Mouse (Mus musculus) kidney, embryonic 15.5 days (tissue): Measurements from ENCODE around the gene Nit1. TPM values are rescaled to one million over a fixed set of nuclear protein-coding genes. Genes with fewer than 3 reads are reported as not detected.

Experiments
- polyA plus RNA-seq: library from polyadenylated mRNA; unstranded; fragments of >200 nt; fragmentation: Nextera tagmentation; extraction: Ambion mirVana; gene quantifications from 2 replicates; pipeline ENCODE4 v1.2.1, GENCODE M21; 2015

The Nit1 gene
- polyA plus RNA-seq, 1 experiment from 2014 or later = 47.8 TPM

Other genes starting within 250 kb of the Nit1 start
- 2.0 and 2.1 TPM in 2 replicates for gene Cfap126, start 231.7 kb downstream of the Nit1 start, polyA plus RNA-seq
- gene Sdhc, start 195.0 kb downstream of the Nit1 start, polyA plus RNA-seq = 307 and 309 TPM in 2 replicates
- 0.86 and 0.99 TPM in 2 replicates for gene Mpz, start 194.9 kb downstream of the Nit1 start, polyA plus RNA-seq
- 2.8 and 4.0 TPM in 2 replicates for gene Pcp4l1, start 149.4 kb downstream of the Nit1 start, polyA plus RNA-seq
- gene Nr1i3, start 131.7 kb downstream of the Nit1 start, polyA plus RNA-seq = 0.26 and 0.81 TPM in 2 replicates
- 35.1 and 35.4 TPM in 2 replicates for gene Tomm40l, start 123.1 kb downstream of the Nit1 start, polyA plus RNA-seq
- gene Apoa2, start 120.6 kb downstream of the Nit1 start, polyA plus RNA-seq = 45.5 and 97.5 TPM in 2 replicates
- gene Fcer1g, start 111.3 kb downstream of the Nit1 start, polyA plus RNA-seq = 35.0 and 36.9 TPM in 2 replicates
- gene Adamts4, start 95.2 kb downstream of the Nit1 start, polyA plus RNA-seq = 10.7 and 11.6 TPM in 2 replicates
- 276 and 283 TPM in 2 replicates for gene Ndufs2, start 94.3 kb downstream of the Nit1 start, polyA plus RNA-seq
- gene B4galt3, start 75.3 kb downstream of the Nit1 start, polyA plus RNA-seq = 80.4 and 94.3 TPM in 2 replicates
- gene Ppox, start 64.5 kb downstream of the Nit1 start, polyA plus RNA-seq = 63.0 and 65.4 TPM in 2 replicates
- 87.7 and 97.8 TPM in 2 replicates for gene Usp21, start 57.7 kb downstream of the Nit1 start, polyA plus RNA-seq
- 106 and 118 TPM in 2 replicates for gene Ufc1, start 50.6 kb downstream of the Nit1 start, polyA plus RNA-seq
- 53.1 and 55.7 TPM in 2 replicates for gene Dedd, start 16.5 kb downstream of the Nit1 start, polyA plus RNA-seq
- 122 and 130 TPM in 2 replicates for gene Pfdn2, start within 50 bp of the Nit1 start, polyA plus RNA-seq
- 2.6 TPM in 2 replicates for gene Klhdc9, start 15.2 kb upstream of the Nit1 start, polyA plus RNA-seq
- gene Nectin4, start 24.5 kb upstream of the Nit1 start, polyA plus RNA-seq = 3.0 and 3.5 TPM in 2 replicates
- gene Arhgap30, start 43.3 kb upstream of the Nit1 start, polyA plus RNA-seq = 1.2 and 1.6 TPM in 2 replicates
- gene Usf1, start 65.7 kb upstream of the Nit1 start, polyA plus RNA-seq = 71.2 and 90.9 TPM in 2 replicates
- 6.8 and 7.5 TPM in 2 replicates for gene Tstd1, start 73.2 kb upstream of the Nit1 start, polyA plus RNA-seq
- gene F11r, start 91.9 kb upstream of the Nit1 start, polyA plus RNA-seq = 137 TPM in 2 replicates
- gene Alyref2, start 157.8 kb upstream of the Nit1 start, polyA plus RNA-seq = 11.2 and 13.7 TPM in 2 replicates
- gene Itln1, start 189.6 kb upstream of the Nit1 start, polyA plus RNA-seq = not detected in 2 replicates
- gene Cd244a, start 213.5 kb upstream of the Nit1 start, polyA plus RNA-seq = 0.08 and 0.26 TPM in 2 replicates